Mouse (Mus musculus) urinary bladder, postnatal 0 days (tissue): Measurements from ENCODE around the gene Rab5b. TPM values are rescaled to one million over a fixed set of nuclear protein-coding genes. Genes with fewer than 3 reads are reported as not detected.

Source experiments
- polyA plus RNA-seq: library from polyadenylated mRNA; unstranded; fragments of >200 nt; fragmentation: Nextera tagmentation; extraction: Ambion mirVana; gene quantifications from 2 replicates; pipeline ENCODE4 v1.2.1, GENCODE M21; 2015

The Rab5b gene
- polyA plus RNA-seq, result 64.6 and 72.6 TPM in 2 replicates

GRCm38 (mm10) chr10:128695992-128696807 is at the start of gene Rab5b:
Gene Rab5b, minus strand, starts transcription at chr10:128696264.

DNA sequence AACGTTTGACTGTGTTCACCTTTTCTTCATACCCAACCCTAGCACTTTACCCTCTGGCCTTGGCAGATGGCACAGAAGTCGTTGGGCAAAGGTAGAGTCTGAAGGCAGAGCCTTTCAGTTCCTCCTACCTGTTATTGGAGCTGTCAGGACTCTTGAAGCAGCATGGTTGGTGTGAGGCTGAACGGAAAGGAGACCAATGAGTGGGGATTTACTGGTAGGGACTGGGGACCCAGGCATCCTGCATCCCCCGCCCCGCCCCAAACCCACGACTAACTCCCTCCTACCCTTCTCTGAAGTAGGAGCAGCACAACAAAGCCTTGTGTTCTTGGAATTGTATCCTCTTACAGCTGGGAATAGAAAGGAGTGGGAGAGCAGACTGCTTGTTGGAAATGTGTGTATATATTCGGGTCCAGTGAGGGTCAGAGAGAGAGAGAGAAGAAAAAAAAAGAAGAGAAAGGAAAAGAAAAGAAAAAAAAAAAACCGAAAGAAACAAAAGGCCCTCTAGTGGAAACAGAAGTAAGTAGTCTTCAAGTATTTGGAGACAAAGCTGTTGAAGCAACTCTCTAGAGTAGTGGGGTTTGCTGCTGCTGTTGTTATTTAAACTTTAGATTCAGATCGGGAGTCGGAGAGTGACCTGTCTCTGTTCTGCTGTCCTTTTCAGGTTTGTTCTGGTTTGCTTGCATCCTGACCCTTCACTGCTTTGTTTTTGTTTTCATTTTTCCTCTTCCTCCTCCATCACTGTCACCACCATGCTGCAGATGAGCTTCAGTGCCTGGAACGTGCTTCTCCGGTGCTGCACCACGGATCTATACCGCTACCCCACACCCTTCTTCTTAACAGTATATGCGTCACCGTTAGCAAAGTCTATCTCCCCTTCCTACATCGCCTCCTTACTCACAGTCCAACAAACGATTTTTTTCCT is 48.9 kb upstream of the Rab5b start, which contains the start of gene Dgka:
Dgka (minus strand) TSS at position 176 of the 922 bp plus-strand sequence.

DNA sequence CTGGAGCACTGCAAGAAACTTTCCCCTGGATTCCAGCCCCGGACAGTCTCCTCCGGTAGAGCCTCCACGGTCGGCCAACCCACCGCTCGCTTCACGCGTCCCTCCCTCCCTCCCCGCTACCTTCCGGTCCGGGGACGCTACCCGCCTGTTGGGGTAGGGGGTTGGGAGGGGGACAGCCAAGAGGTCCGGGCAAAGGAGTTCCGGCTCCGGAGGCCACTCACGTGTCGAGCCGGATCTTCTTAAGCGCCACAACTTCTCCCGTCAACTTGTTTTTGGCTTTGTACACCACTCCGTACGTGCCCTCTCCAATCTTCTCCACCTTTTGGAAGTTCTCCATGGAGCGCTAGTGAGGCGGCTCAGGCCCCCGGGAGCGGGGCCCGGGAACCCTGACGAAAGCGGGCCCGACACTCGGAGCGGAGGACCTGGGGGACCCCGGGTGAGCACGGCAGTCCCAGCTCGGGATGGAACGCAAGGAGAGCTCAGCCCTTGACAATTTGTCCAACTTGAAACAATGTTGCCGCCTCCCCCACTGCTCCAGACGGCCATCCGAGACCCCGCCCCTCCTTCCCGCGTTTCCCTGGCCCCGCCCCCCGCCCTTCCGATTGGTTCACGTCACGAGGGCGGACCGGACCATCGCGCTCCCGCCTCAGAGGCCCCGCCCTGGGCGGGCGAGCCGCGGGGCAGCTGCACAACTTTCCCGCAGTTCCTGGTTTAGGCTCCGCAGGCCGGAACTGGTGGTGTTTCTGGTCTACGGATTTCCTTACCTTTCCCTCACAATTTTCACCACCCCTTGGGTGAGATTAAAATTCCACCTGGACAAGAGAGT is 8.6 kb upstream of the Rab5b start, which contains the start of gene Cdk2:
Cdk2 (minus strand) TSS at position 541 of the 826 bp plus-strand sequence.

GRCm38 (mm10) chr10:128703895-128704294 is 7.8 kb upstream of the Rab5b start, which contains the start of gene Pmel:
Gene Pmel, plus strand, starts transcription at chr10:128704195.

DNA sequence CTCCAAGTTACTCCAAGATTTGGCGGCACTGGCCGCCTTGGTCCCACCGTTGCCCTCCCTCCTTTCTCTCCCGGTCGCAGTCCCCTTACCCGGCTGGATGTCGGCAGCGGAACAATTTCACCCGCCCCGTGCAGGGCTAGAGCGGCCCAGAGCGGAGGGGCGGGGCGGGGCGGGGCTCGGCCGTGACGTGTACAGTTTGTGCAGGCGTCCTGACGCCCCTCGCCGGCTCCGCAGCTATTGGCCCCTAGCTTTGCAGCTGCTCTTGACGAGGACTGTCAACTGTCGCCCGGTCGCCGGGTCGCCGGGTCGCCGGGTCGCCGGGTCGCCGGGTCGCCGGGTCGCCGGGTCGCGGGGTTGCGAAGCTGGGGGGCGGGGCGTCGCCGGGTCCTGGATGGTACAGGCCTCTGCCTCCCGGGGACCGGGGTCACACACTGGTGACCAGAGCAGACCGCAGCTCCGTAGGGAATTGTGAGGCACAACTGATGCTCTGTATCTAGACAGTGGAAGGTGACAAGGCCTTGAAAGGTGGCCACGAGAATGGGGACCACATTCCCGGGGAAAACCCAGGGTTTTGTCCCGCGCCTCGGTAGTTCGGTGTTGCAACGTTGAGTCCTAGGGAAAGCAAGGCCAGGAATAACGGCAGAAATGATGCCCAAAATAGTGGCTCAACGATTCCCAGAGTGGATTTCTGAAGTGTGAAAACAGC is 22.1 kb downstream of the Rab5b start, which contains the start of gene Suox:
Suox (minus strand) TSS at position 311 of the 706 bp plus-strand sequence.

GRCm38 (mm10) chr10:128645111-128646011 is 50.7 kb downstream of the Rab5b start, which contains the start of gene Ikzf4:
Gene Ikzf4, minus strand, starts transcription at chr10:128645991.

Other genes starting within 250 kb of the Rab5b start
- gene Smarcc2, start 237.0 kb downstream of the Rab5b start, polyA plus RNA-seq, result 25.9 and 32.1 TPM in 2 replicates
- gene Myl6, start 202.1 kb downstream of the Rab5b start, polyA plus RNA-seq, result 9,114 and 9,500 TPM in 2 replicates
- gene Myl6b, start 197.6 kb downstream of the Rab5b start, polyA plus RNA-seq, result 3.1 and 3.2 TPM in 2 replicates
- gene Esyt1, start 170.4 kb downstream of the Rab5b start, polyA plus RNA-seq, result 35.3 and 39.3 TPM in 2 replicates
- gene Zc3h10, start 148.5 kb downstream of the Rab5b start, polyA plus RNA-seq, result 6.9 and 8.0 TPM in 2 replicates
- 3,278 and 3,571 TPM in 2 replicates for gene Rpl41, start 147.0 kb downstream of the Rab5b start, polyA plus RNA-seq
- 97.3 and 100 TPM in 2 replicates for gene Pa2g4, start 130.3 kb downstream of the Rab5b start, polyA plus RNA-seq
- 6.5 and 7.6 TPM in 2 replicates for gene Erbb3, start 106.6 kb downstream of the Rab5b start, polyA plus RNA-seq
- 632 and 654 TPM in 2 replicates for gene Rps26, start 69.5 kb downstream of the Rab5b start, polyA plus RNA-seq
- gene Ikzf4, start 50.3 kb downstream of the Rab5b start, polyA plus RNA-seq, result 1.4 and 2.5 TPM in 2 replicates
- 17.7 and 18.5 TPM in 2 replicates for gene Suox, start 22.2 kb downstream of the Rab5b start, polyA plus RNA-seq
- gene Pmel, start 7.9 kb upstream of the Rab5b start, polyA plus RNA-seq, result 1.1 and 1.2 TPM in 2 replicates
- 29.6 and 35.8 TPM in 2 replicates for gene Cdk2, start 8.8 kb upstream of the Rab5b start, polyA plus RNA-seq
- 18.1 and 19.7 TPM in 2 replicates for gene Dgka, start 48.6 kb upstream of the Rab5b start, polyA plus RNA-seq
- gene Pym1, start 51.6 kb upstream of the Rab5b start, polyA plus RNA-seq, result 21.9 and 23.7 TPM in 2 replicates
- gene Mmp19, start 94.6 kb upstream of the Rab5b start, polyA plus RNA-seq, result 7.8 and 14.0 TPM in 2 replicates
- 33.3 and 38.3 TPM in 2 replicates for gene Dnajc14, start 107.8 kb upstream of the Rab5b start, polyA plus RNA-seq
- gene Tmem198b, start 108.1 kb upstream of the Rab5b start, polyA plus RNA-seq, result 35.6 and 38.5 TPM in 2 replicates
- 96.8 and 120 TPM in 2 replicates for gene Sarnp, start 121.1 kb upstream of the Rab5b start, polyA plus RNA-seq
- gene Ormdl2, start 125.4 kb upstream of the Rab5b start, polyA plus RNA-seq, result 37.7 and 42.1 TPM in 2 replicates
- 1.6 and 1.7 TPM in 2 replicates for gene Gdf11, start 195.5 kb upstream of the Rab5b start, polyA plus RNA-seq
- gene Cd63, start 204.7 kb upstream of the Rab5b start, polyA plus RNA-seq, result 982 and 1,003 TPM in 2 replicates
- gene Rdh5, start 226.6 kb upstream of the Rab5b start, polyA plus RNA-seq, result 12.6 and 16.5 TPM in 2 replicates
- 308 and 318 TPM in 2 replicates for gene Bloc1s1, start 227.8 kb upstream of the Rab5b start, polyA plus RNA-seq
- gene Itga7, start 237.6 kb upstream of the Rab5b start, polyA plus RNA-seq, result 28.2 and 36.5 TPM in 2 replicates